Mouse (Mus musculus): Measurements from ENCODE around the gene Gm49396. TPM values are rescaled to one million over a fixed set of nuclear protein-coding genes. Genes with fewer than 3 reads are reported as not detected.

Gene Gm49396
- 6.7 TPM for polyA plus RNA-seq (2015; fragmentation: Illumina TruSeq; extraction: RNeasy Lipid Tissue Mini Kit (QIAGEN cat#74804); ENCODE audit: low read depth, low replicate concordance)

GRCm38 (mm10) chr7:30563117-30563905 is at the start of gene Gm49396, which contains the start of the genes U2af1l4 and Psenen:
Gene Gm49396 (plus strand): TSS chr7:30563344.
Gene U2af1l4 (plus strand): TSS chr7:30563301.
Gene Psenen (minus strand): TSS chr7:30563627.

GRCm38 (mm10) chr7:30534633-30535577 is 28.2 kb upstream of the Gm49396 start, which contains the start of gene Arhgap33:
Gene Arhgap33 (minus strand): TSS chr7:30535060.

GRCm38 (mm10) chr7:30552102-30553020 is 10.8 kb upstream of the Gm49396 start, which contains the start of the genes Hspb6 and Proser3:
Gene Hspb6 (plus strand): TSS chr7:30552178.
Gene Proser3 (minus strand): TSS chr7:30552299.

GRCm38 (mm10) chr7:30559443-30559954 is 3.6 kb upstream of the Gm49396 start, which contains the start of gene Lin37:
Gene Lin37 (minus strand): TSS chr7:30559838.

GRCm38 (mm10) chr7:30564970-30565571 is 1.9 kb downstream of the Gm49396 start, which contains the start of gene Igflr1:
Gene Igflr1 (plus strand): TSS chr7:30565427.

GRCm38 (mm10) chr7:30588676-30589434 is 25.7 kb downstream of the Gm49396 start, which contains the start of gene Kmt2b:
Gene Kmt2b (minus strand): TSS chr7:30588726.

GRCm38 (mm10) chr7:30598786-30599185 is 35.6 kb downstream of the Gm49396 start, which contains the start of gene Zbtb32:
Gene Zbtb32 (minus strand): TSS chr7:30598909.

GRCm38 (mm10) chr7:30612654-30613402 is 49.7 kb downstream of the Gm49396 start, which contains the start of gene Upk1a:
Gene Upk1a (minus strand): TSS chr7:30612847.

Other genes starting within 250 kb of the Gm49396 start
- gene Syne4, start 248.5 kb upstream of the Gm49396 start, polyA plus RNA-seq (2015; fragmentation: Illumina TruSeq; extraction: RNeasy Lipid Tissue Mini Kit (QIAGEN cat#74804); ENCODE audit: low read depth, low replicate concordance), result 9.7 TPM
- 0.43 TPM for gene E130208F15Rik, start 241.6 kb upstream of the Gm49396 start, polyA plus RNA-seq (2015; fragmentation: Illumina TruSeq; extraction: RNeasy Lipid Tissue Mini Kit (QIAGEN cat#74804); ENCODE audit: low read depth, low replicate concordance)
- 11.2 TPM for gene Sdhaf1, start 239.4 kb upstream of the Gm49396 start, polyA plus RNA-seq (2015; fragmentation: Illumina TruSeq; extraction: RNeasy Lipid Tissue Mini Kit (QIAGEN cat#74804); ENCODE audit: low read depth, low replicate concordance)
- 13.9 TPM for gene Lrfn3, start 200.6 kb upstream of the Gm49396 start, polyA plus RNA-seq (2015; fragmentation: Illumina TruSeq; extraction: RNeasy Lipid Tissue Mini Kit (QIAGEN cat#74804); ENCODE audit: low read depth, low replicate concordance)
- gene Tyrobp, start 149.6 kb upstream of the Gm49396 start, polyA plus RNA-seq (2015; fragmentation: Illumina TruSeq; extraction: RNeasy Lipid Tissue Mini Kit (QIAGEN cat#74804); ENCODE audit: low read depth, low replicate concordance), result 90.8 TPM
- 1.6 TPM for gene Hcst, start 143.5 kb upstream of the Gm49396 start, polyA plus RNA-seq (2015; fragmentation: Illumina TruSeq; extraction: RNeasy Lipid Tissue Mini Kit (QIAGEN cat#74804); ENCODE audit: low read depth, low replicate concordance)
- 2.7 TPM for gene Nfkbid, start 141.6 kb upstream of the Gm49396 start, polyA plus RNA-seq (2015; fragmentation: Illumina TruSeq; extraction: RNeasy Lipid Tissue Mini Kit (QIAGEN cat#74804); ENCODE audit: low read depth, low replicate concordance)
- gene Aplp1, start 117.8 kb upstream of the Gm49396 start, polyA plus RNA-seq (2015; fragmentation: Illumina TruSeq; extraction: RNeasy Lipid Tissue Mini Kit (QIAGEN cat#74804); ENCODE audit: low read depth, low replicate concordance), result 972 TPM
- gene Kirrel2, start 105.7 kb upstream of the Gm49396 start, polyA plus RNA-seq (2015; fragmentation: Illumina TruSeq; extraction: RNeasy Lipid Tissue Mini Kit (QIAGEN cat#74804); ENCODE audit: low read depth, low replicate concordance), result 9.7 TPM
- 1.9 TPM for gene Nphs1, start 105.0 kb upstream of the Gm49396 start, polyA plus RNA-seq (2015; fragmentation: Illumina TruSeq; extraction: RNeasy Lipid Tissue Mini Kit (QIAGEN cat#74804); ENCODE audit: low read depth, low replicate concordance)
- gene Prodh2, start 69.7 kb upstream of the Gm49396 start, polyA plus RNA-seq (2015; fragmentation: Illumina TruSeq; extraction: RNeasy Lipid Tissue Mini Kit (QIAGEN cat#74804); ENCODE audit: low read depth, low replicate concordance), result not detected
- 95.4 TPM for gene Arhgap33, start 28.3 kb upstream of the Gm49396 start, polyA plus RNA-seq (2015; fragmentation: Illumina TruSeq; extraction: RNeasy Lipid Tissue Mini Kit (QIAGEN cat#74804); ENCODE audit: low read depth, low replicate concordance)
- gene Hspb6, start 11.2 kb upstream of the Gm49396 start, polyA plus RNA-seq (2015; fragmentation: Illumina TruSeq; extraction: RNeasy Lipid Tissue Mini Kit (QIAGEN cat#74804); ENCODE audit: low read depth, low replicate concordance), result 7.9 TPM
- gene Proser3, start 11.0 kb upstream of the Gm49396 start, polyA plus RNA-seq (2015; fragmentation: Illumina TruSeq; extraction: RNeasy Lipid Tissue Mini Kit (QIAGEN cat#74804); ENCODE audit: low read depth, low replicate concordance), result 4.5 TPM
- 51.4 TPM for gene Lin37, start 3.5 kb upstream of the Gm49396 start, polyA plus RNA-seq (2015; fragmentation: Illumina TruSeq; extraction: RNeasy Lipid Tissue Mini Kit (QIAGEN cat#74804); ENCODE audit: low read depth, low replicate concordance)
- gene U2af1l4, start within 50 bp of the Gm49396 start, polyA plus RNA-seq (2015; fragmentation: Illumina TruSeq; extraction: RNeasy Lipid Tissue Mini Kit (QIAGEN cat#74804); ENCODE audit: low read depth, low replicate concordance), result 85.7 TPM
- gene Psenen, start 283 bp downstream of the Gm49396 start, polyA plus RNA-seq (2015; fragmentation: Illumina TruSeq; extraction: RNeasy Lipid Tissue Mini Kit (QIAGEN cat#74804); ENCODE audit: low read depth, low replicate concordance), result 158 TPM
- gene Igflr1, start 2.1 kb downstream of the Gm49396 start, polyA plus RNA-seq (2015; fragmentation: Illumina TruSeq; extraction: RNeasy Lipid Tissue Mini Kit (QIAGEN cat#74804); ENCODE audit: low read depth, low replicate concordance), result 1.5 TPM
- 25.9 TPM for gene Kmt2b, start 25.4 kb downstream of the Gm49396 start, polyA plus RNA-seq (2015; fragmentation: Illumina TruSeq; extraction: RNeasy Lipid Tissue Mini Kit (QIAGEN cat#74804); ENCODE audit: low read depth, low replicate concordance)
- not detected for gene Zbtb32, start 35.6 kb downstream of the Gm49396 start, polyA plus RNA-seq (2015; fragmentation: Illumina TruSeq; extraction: RNeasy Lipid Tissue Mini Kit (QIAGEN cat#74804); ENCODE audit: low read depth, low replicate concordance)
- 1.1 TPM for gene Upk1a, start 49.5 kb downstream of the Gm49396 start, polyA plus RNA-seq (2015; fragmentation: Illumina TruSeq; extraction: RNeasy Lipid Tissue Mini Kit (QIAGEN cat#74804); ENCODE audit: low read depth, low replicate concordance)
- 1,546 TPM for gene Cox6b1, start 62.8 kb downstream of the Gm49396 start, polyA plus RNA-seq (2015; fragmentation: Illumina TruSeq; extraction: RNeasy Lipid Tissue Mini Kit (QIAGEN cat#74804); ENCODE audit: low read depth, low replicate concordance)
- not detected for gene Etv2, start 72.5 kb downstream of the Gm49396 start, polyA plus RNA-seq (2015; fragmentation: Illumina TruSeq; extraction: RNeasy Lipid Tissue Mini Kit (QIAGEN cat#74804); ENCODE audit: low read depth, low replicate concordance)
- 72.4 TPM for gene Rbm42, start 87.0 kb downstream of the Gm49396 start, polyA plus RNA-seq (2015; fragmentation: Illumina TruSeq; extraction: RNeasy Lipid Tissue Mini Kit (QIAGEN cat#74804); ENCODE audit: low read depth, low replicate concordance)
- 6.4 TPM for gene Haus5, start 101.7 kb downstream of the Gm49396 start, polyA plus RNA-seq (2015; fragmentation: Illumina TruSeq; extraction: RNeasy Lipid Tissue Mini Kit (QIAGEN cat#74804); ENCODE audit: low read depth, low replicate concordance)
- gene Pmis2, start 108.3 kb downstream of the Gm49396 start, polyA plus RNA-seq (2015; fragmentation: Illumina TruSeq; extraction: RNeasy Lipid Tissue Mini Kit (QIAGEN cat#74804); ENCODE audit: low read depth, low replicate concordance), result not detected
- not detected for gene 2200002J24Rik, start 135.6 kb downstream of the Gm49396 start, polyA plus RNA-seq (2015; fragmentation: Illumina TruSeq; extraction: RNeasy Lipid Tissue Mini Kit (QIAGEN cat#74804); ENCODE audit: low read depth, low replicate concordance)
- gene Atp4a, start 148.9 kb downstream of the Gm49396 start, polyA plus RNA-seq (2015; fragmentation: Illumina TruSeq; extraction: RNeasy Lipid Tissue Mini Kit (QIAGEN cat#74804); ENCODE audit: low read depth, low replicate concordance), result 0.59 TPM
- gene Tmem147, start 166.2 kb downstream of the Gm49396 start, polyA plus RNA-seq (2015; fragmentation: Illumina TruSeq; extraction: RNeasy Lipid Tissue Mini Kit (QIAGEN cat#74804); ENCODE audit: low read depth, low replicate concordance), result 184 TPM
- not detected for gene Gapdhs, start 180.3 kb downstream of the Gm49396 start, polyA plus RNA-seq (2015; fragmentation: Illumina TruSeq; extraction: RNeasy Lipid Tissue Mini Kit (QIAGEN cat#74804); ENCODE audit: low read depth, low replicate concordance)
- 6.5 TPM for gene Sbsn, start 188.1 kb downstream of the Gm49396 start, polyA plus RNA-seq (2015; fragmentation: Illumina TruSeq; extraction: RNeasy Lipid Tissue Mini Kit (QIAGEN cat#74804); ENCODE audit: low read depth, low replicate concordance)
- 14.4 TPM for gene Dmkn, start 200.4 kb downstream of the Gm49396 start, polyA plus RNA-seq (2015; fragmentation: Illumina TruSeq; extraction: RNeasy Lipid Tissue Mini Kit (QIAGEN cat#74804); ENCODE audit: low read depth, low replicate concordance)
- gene Krtdap, start 224.6 kb downstream of the Gm49396 start, polyA plus RNA-seq (2015; fragmentation: Illumina TruSeq; extraction: RNeasy Lipid Tissue Mini Kit (QIAGEN cat#74804); ENCODE audit: low read depth, low replicate concordance), result not detected